Mouse (Mus musculus) megakaryocyte, embryonic 14.5 days (primary cell): Measurements from ENCODE around the gene Vmn2r3. TPM values are rescaled to one million over a fixed set of nuclear protein-coding genes. Genes with fewer than 3 reads are reported as not detected.

Source experiments
- H3K27me3 ChIP-seq: replicated peaks from 2 replicates; pipeline ENCODE3; 2012; ENCODE audit warnings: inconsistent platforms
- H3K36me3 ChIP-seq: replicated peaks from 2 replicates; pipeline ENCODE3; 2012; ENCODE audit warnings: low read length, inconsistent platforms, mixed read lengths
- H3K4me1 ChIP-seq: 2 replicates; pipeline ENCODE4 v1.6.1; 2012; ENCODE audit warnings: inconsistent platforms
- H3K4me3 ChIP-seq: replicated peaks from 2 replicates; pipeline ENCODE3; 2012; ENCODE audit warnings: moderate library complexity, mild to moderate bottlenecking, inconsistent platforms
- H3K9me3 ChIP-seq: 2 replicates; pipeline ENCODE4 v1.6.1; 2012; ENCODE audit warnings: inconsistent platforms
- FLI1 ChIP-seq: IDR thresholded peaks from 2 replicates; pipeline ENCODE4 v1.6.1; 2012; ENCODE audit warnings: low read length, inconsistent platforms, mixed read lengths
- GATA1 ChIP-seq: IDR thresholded peaks from 3 replicates; pipeline ENCODE4 v1.6.1; 2012; ENCODE audit warnings: mixed read lengths, low read length, inconsistent platforms, borderline replicate concordance
- polyA plus RNA-seq: library from polyadenylated mRNA; stranded (reverse); fragments of >175 nt; gene quantifications from 2 replicates; pipeline ENCODE4 v1.2.3, GENCODE M21; 2012; ENCODE audit warnings: low replicate concordance; ENCODE audit not compliant: insufficient read depth

The Vmn2r3 gene
- polyA plus RNA-seq, 1 experiment, result not detected

GRCm38 (mm10) chr3:64227243-64227642, 62.3 kb downstream of the Vmn2r3 start:
- Histone ChIP-seq H3K36me3 (no peaks in the 10 kb centered on the region), H3K4me3 (no peak overlapping the region), H3K9me3 (no peaks in the 10 kb centered on the region), H3K27me3 (no peaks in the 10 kb centered on the region), H3K4me1 (no peaks in the 10 kb centered on the region)
- TF ChIP-seq FLI1, result no peak
- TF ChIP-seq GATA1, result no peak

Other genes with a start within 250 kb of the Vmn2r3 start
- gene Vmn2r1, start 208.2 kb downstream of the Vmn2r3 start, polyA plus RNA-seq, result not detected in 2 replicates
- not detected in 2 replicates for gene Vmn2r2, start 147.8 kb downstream of the Vmn2r3 start, polyA plus RNA-seq
- gene Vmn2r4, start 125.7 kb upstream of the Vmn2r3 start, polyA plus RNA-seq, result not detected in 2 replicates
- not detected in 2 replicates for gene Vmn2r5, start 220.1 kb upstream of the Vmn2r3 start, polyA plus RNA-seq